Mouse (Mus musculus) thymus, adult 2 months (tissue): Measurements from ENCODE around the gene Plekhm2. TPM values are rescaled to one million over a fixed set of nuclear protein-coding genes. Genes with fewer than 3 reads are reported as not detected.

Source experiments
- DNase-seq: peaks from one replicate; pipeline ENCODE4 v3.0.0; 2021
- H3K27ac ChIP-seq: fragments of 200-500 bp; 2 replicates; pipeline ENCODE4 v1.5.1; 2012; ENCODE audit warnings: low read length, control low read depth; ENCODE audit not compliant: control insufficient read depth, insufficient read depth
- H3K27me3 ChIP-seq: fragments of 200-500 bp; 2 replicates; pipeline ENCODE4 v1.6.1; 2012; ENCODE audit warnings: mild to moderate bottlenecking, low read length, moderate library complexity, mixed read lengths; ENCODE audit not compliant: control insufficient read depth, insufficient read depth
- H3K36me3 ChIP-seq: fragments of 200-500 bp; 2 replicates; pipeline ENCODE4 v1.6.1; 2012; ENCODE audit warnings: mild to moderate bottlenecking, low read length, moderate library complexity; ENCODE audit not compliant: control insufficient read depth, insufficient read depth
- H3K4me1 ChIP-seq: fragments of 200-500 bp; replicated peaks from 2 replicates; pipeline ENCODE4 v1.6.1; 2012; ENCODE audit warnings: low read length; ENCODE audit not compliant: control insufficient read depth, insufficient read depth
- H3K4me3 ChIP-seq: fragments of 200-500 bp; 2 replicates; pipeline ENCODE4 v1.5.1; 2012; ENCODE audit warnings: mild to moderate bottlenecking, low read length, control low read depth, moderate library complexity; ENCODE audit not compliant: control insufficient read depth, insufficient read depth
- CTCF ChIP-seq: fragments of 200-500 bp; IDR thresholded peaks from 2 replicates; pipeline ENCODE4 v1.5.1; 2012; ENCODE audit warnings: mild to moderate bottlenecking, control low read depth, low read length, moderate library complexity, borderline replicate concordance; ENCODE audit not compliant: control insufficient read depth, poor library complexity, insufficient read depth; ENCODE audit errors: extremely low read depth
- POLR2A ChIP-seq: fragments of 200-500 bp; IDR thresholded peaks from 2 replicates; pipeline ENCODE4 v1.6.1; 2012; ENCODE audit warnings: mild to moderate bottlenecking, low read length, control low read depth, moderate library complexity; ENCODE audit not compliant: control insufficient read depth, poor library complexity, insufficient read depth; ENCODE audit errors: extremely low read depth
- WGBS: fragments of 180-500 bp; shearing (Covaris S2); methylation state at CpG from one replicate; pipeline ENCODE4 v1.1.7; 2018; 5-methylcytosine and 5-hydroxymethylcytosine counted together
- polyA plus RNA-seq: library from polyadenylated mRNA; depleted of rRNA; stranded (reverse); fragments of >200 nt; gene quantifications from 2 replicates; pipeline ENCODE4 v1.2.3, GENCODE M21; 2012; rRNA removed

Plekhm2 gene
- polyA plus RNA-seq, 1 experiment, result 71.4 TPM

- Histone ChIP-seq H3K27me3 (no peaks in the 10 kb centered on the region), H3K4me1 (no peaks in the 10 kb centered on the region), H3K36me3 (no peaks in the 10 kb centered on the region), H3K27ac (no peak overlapping the region), H3K4me3 (no peak overlapping the region)
- no peak for DNase-seq
- WGBS, result 71% methylated on average over 8 of the region's 8 CpGs
- TF ChIP-seq POLR2A (no peak), CTCF (no peak)
Observed at GRCm38 (mm10) chr4:141583919-141584318, 80.8 kb downstream of the Plekhm2 start.

GRCm38 (mm10) chr4:141581051-141581450 lies 83.6 kb downstream of the Plekhm2 start:
- DNase-seq, result no peak
- H3K4me3 ChIP-seq, result no peak overlapping the region
- no peaks in the 10 kb centered on the region for H3K27me3 ChIP-seq
- TF ChIP-seq POLR2A (no peak), CTCF (no peak)
- H3K36me3 ChIP-seq, result no peaks in the 10 kb centered on the region
- WGBS, result 97% methylated on average over 13 of the region's 13 CpGs
- H3K27ac ChIP-seq, result no peak overlapping the region
- no peaks in the 10 kb centered on the region for H3K4me1 ChIP-seq

- no peaks in the 10 kb centered on the region for H3K27me3 ChIP-seq
- DNase-seq, result no peak
- H3K36me3 ChIP-seq, result no peaks in the 10 kb centered on the region
- 0 out of 2 replicates have a peak, but pooled peaks cover 4% of the 10 kb centered on the region for H3K4me1 ChIP-seq
- no peak for TF ChIP-seq CTCF
- TF ChIP-seq POLR2A, result no peak
- 83% methylated on average over 3 of the region's 3 CpGs for WGBS
- no peak overlapping the region for H3K27ac ChIP-seq
- no peak overlapping the region for H3K4me3 ChIP-seq
Observed at GRCm38 (mm10) chr4:141578833-141579232, 85.9 kb downstream of the Plekhm2 start.

GRCm38 (mm10) chr4:141576877-141577276 lies 87.8 kb downstream of the Plekhm2 start:
- no peak overlapping the region for H3K27ac ChIP-seq
- 0 out of 2 replicates have a peak, but pooled peaks cover 4% of the 10 kb centered on the region for H3K4me1 ChIP-seq
- no peaks in the 10 kb centered on the region for H3K36me3 ChIP-seq
- H3K27me3 ChIP-seq, result no peaks in the 10 kb centered on the region
- H3K4me3 ChIP-seq, result no peak overlapping the region
- DNase-seq, result no peak
- WGBS, result 98% methylated on average over 7 of the region's 7 CpGs
- TF ChIP-seq CTCF, result no peak
- TF ChIP-seq POLR2A, result no peak

- H3K27me3 ChIP-seq, result no peaks in the 10 kb centered on the region
- TF ChIP-seq POLR2A, result no peak
- no peak for TF ChIP-seq CTCF
Observed at GRCm38 (mm10) chr4:141576404-141576803, 88.3 kb downstream of the Plekhm2 start.

More at GRCm38 (mm10) chr4:141576404-141576803, 88.3 kb downstream of the Plekhm2 start:
- 0 out of 2 replicates have a peak, but pooled peaks cover 4% of the 10 kb centered on the region for H3K4me1 ChIP-seq
- 85% methylated on average over 11 of the region's 11 CpGs for WGBS
- no peak overlapping the region for H3K4me3 ChIP-seq
- DNase-seq, result no peak
- H3K27ac ChIP-seq, result no peak overlapping the region
- no peaks in the 10 kb centered on the region for H3K36me3 ChIP-seq

Other genes starting within 250 kb of the Plekhm2 start
- 0.24 and 0.27 TPM in 2 replicates for gene Clcnkb, start 248.9 kb downstream of the Plekhm2 start, polyA plus RNA-seq
- 3.3 and 36.2 TPM in 2 replicates for gene Hspb7, start 244.1 kb downstream of the Plekhm2 start, polyA plus RNA-seq
- gene Srarp, start 228.8 kb downstream of the Plekhm2 start, polyA plus RNA-seq, result 0.40 and 0.42 TPM in 2 replicates
- gene Zbtb17, start 220.2 kb downstream of the Plekhm2 start, polyA plus RNA-seq, result 87.3 and 98.6 TPM in 2 replicates
- gene Spen, start 126.3 kb downstream of the Plekhm2 start, polyA plus RNA-seq, result 63.4 and 84.1 TPM in 2 replicates
- 9.5 and 16.2 TPM in 2 replicates for gene Fblim1, start 58.8 kb downstream of the Plekhm2 start, polyA plus RNA-seq
- gene Tmem82, start 46.3 kb downstream of the Plekhm2 start, polyA plus RNA-seq, result 1.2 and 2.8 TPM in 2 replicates
- gene Slc25a34, start 41.1 kb downstream of the Plekhm2 start, polyA plus RNA-seq, result 2.6 and 12.3 TPM in 2 replicates
- gene Rsc1a1, start 20.7 kb upstream of the Plekhm2 start, polyA plus RNA-seq, result 8.5 and 14.4 TPM in 2 replicates
- gene Ddi2, start 58.5 kb upstream of the Plekhm2 start, polyA plus RNA-seq, result 15.6 and 25.5 TPM in 2 replicates
- gene Agmat, start 81.8 kb upstream of the Plekhm2 start, polyA plus RNA-seq, result 0.18 and 0.92 TPM in 2 replicates
- gene Dnajc16, start 126.0 kb upstream of the Plekhm2 start, polyA plus RNA-seq, result 11.8 and 11.9 TPM in 2 replicates
- 16.0 and 16.9 TPM in 2 replicates for gene Casp9, start 128.7 kb upstream of the Plekhm2 start, polyA plus RNA-seq
- 0.46 and 2.1 TPM in 2 replicates for gene Cela2a, start 161.3 kb upstream of the Plekhm2 start, polyA plus RNA-seq
- 0.35 and 0.43 TPM in 2 replicates for gene Ctrc, start 181.5 kb upstream of the Plekhm2 start, polyA plus RNA-seq
- 120 and 128 TPM in 2 replicates for gene Efhd2, start 210.0 kb upstream of the Plekhm2 start, polyA plus RNA-seq